Mouse (Mus musculus) cerebellum, adult 9-11 months (tissue): ENCODE data around the gene Patj.
"Not testable (repeated sequence)": the region's sequence is repeated elsewhere in the genome, so short reads cannot be mapped to it uniquely, and the experiment has no call there.

Experiments used
- DNase-seq: peaks from one replicate; pipeline ENCODE4 v3.0.0; 2022

Gene Patj

DNA sequence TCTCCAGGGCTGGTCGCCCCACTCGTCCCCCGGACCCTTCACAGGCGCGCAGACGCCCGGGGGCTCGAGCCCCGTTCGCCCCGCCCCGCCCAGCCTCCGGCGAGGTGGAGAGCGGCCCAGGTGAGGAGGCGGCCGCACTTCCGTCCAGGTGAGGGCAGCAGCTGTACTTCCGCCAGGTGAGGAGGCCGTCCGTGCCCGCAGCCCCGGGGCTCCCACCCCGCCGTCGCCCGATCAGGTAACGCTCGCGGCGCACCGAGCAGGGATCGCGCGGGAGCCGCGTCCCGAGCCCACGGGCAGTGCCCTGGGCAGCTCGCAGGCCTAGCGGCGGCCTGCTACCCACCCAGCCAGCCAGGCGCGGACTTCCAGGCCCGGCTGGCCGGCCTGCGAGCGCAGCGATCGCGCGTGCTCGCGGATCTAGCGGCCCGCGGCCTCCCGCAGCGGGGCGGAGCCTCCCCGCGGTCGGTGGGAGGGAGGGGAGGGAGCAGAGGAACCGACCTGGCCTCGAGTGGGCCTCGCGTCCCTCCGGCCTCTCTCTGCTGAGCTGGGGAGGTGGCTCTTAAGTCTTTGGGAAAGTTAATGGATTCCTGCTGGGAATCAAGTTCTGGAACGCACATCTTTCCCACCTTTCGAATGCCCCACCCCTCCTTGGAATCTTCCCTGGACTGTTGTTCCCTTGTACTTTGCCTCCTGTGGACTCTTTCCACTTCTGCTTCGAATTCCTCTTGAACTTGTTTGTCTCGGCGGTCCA is at the start of gene Patj:
Gene Patj, plus strand, starts transcription at position 96 of the 748 bp plus-strand sequence.
- peak; percentile 77 for DNase-seq

GRCm38 (mm10) chr4:98348580-98348979 is 47.0 kb upstream of the Patj start:
- DNase-seq = no peak

DNA sequence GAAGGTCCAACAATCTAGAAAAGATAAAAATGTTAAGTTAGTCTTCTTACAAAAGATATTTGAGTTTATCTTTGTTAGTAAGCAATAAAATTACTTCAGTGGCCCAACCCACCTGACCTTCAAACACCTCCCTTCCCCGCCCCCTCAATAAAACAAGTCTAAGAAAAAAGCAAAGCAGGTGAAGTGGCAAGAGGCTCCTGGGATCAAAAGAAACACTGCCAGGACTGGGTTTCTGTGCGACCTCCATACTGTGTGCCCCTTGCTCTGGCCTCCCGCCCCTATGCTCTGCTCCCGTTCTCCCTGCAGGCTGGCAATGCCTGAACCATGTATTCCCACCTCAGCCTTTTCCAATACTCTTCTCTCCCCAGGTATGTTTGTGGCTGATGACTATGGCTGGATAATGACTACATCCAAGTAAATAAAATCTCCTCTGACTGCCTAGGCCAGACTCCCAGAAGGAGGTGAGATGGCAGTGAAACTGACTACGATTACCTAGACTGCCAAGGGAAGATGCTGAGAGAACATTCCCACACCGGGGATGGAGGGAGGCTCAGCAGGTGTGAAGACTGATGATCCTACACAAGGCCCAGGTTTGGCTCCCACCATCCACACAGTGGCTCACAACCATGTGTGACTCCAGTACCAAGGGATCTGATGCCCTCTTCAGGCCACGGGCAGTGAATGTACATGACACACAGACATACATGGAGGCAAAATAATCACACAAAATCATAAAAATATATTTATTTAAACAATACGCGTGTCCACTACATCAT is 37.4 kb upstream of the Patj start:
- no peak for DNase-seq

GRCm38 (mm10) chr4:98375401-98375800 is 20.2 kb upstream of the Patj start:
- no peak for DNase-seq

DNA sequence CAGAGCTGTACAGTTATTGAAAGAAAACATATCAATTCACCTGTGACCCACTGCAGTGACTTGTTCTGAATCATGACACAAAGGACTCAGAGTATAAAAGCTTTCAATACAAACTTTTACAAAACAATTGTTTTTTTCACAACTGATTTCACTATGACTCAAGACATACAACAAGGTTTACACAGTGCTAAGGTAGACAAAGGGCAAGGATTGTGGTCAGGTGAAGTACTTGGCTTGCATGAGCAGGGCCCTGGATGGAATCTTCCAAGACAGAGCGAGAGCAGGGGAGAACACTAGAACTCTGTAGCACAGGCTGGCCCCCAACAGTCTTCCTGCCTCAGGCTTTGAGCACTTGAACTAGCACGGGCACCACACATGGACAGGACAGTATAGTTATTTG is 18.6 kb upstream of the Patj start:
- DNase-seq = no peak

DNA sequence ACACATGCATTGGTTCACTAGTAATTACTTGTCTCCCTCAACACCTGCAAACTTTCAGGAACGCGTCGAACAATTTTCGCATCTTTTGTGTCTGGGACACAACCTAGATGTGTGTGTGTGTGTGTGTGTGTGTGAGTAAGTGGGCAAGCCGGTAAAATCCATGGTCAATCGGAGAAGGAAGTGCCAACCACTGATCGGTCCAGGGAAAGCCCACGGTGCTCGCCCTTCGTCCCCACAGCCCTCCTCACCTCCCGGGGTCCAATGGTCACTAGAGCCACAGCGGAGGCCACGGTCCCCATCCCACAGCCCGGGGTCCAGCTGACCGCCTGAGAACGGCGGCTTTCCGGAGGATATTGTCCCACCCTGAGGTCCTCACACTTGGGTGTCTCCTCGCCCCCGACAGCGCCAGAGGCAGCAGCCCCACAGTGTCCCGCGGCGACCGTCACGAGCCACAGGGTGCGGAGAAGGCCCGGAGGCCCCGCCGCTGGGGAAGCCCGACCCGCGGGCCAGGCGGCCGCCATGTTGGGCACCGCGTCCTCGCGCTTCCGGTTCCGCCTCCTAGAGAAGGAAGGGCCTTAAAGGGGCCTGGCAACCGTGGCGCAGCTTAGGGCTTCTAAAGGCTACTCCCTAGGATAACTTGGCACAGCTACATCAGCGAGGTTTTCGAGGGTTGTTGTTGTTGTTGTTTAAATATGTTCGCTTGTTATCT is 12.7 kb upstream of the Patj start, which contains the start of gene Tm2d1:
Gene Tm2d1, minus strand, starts transcription at position 591 of the 709 bp plus-strand sequence.
- peak; percentile 84 for DNase-seq

DNA sequence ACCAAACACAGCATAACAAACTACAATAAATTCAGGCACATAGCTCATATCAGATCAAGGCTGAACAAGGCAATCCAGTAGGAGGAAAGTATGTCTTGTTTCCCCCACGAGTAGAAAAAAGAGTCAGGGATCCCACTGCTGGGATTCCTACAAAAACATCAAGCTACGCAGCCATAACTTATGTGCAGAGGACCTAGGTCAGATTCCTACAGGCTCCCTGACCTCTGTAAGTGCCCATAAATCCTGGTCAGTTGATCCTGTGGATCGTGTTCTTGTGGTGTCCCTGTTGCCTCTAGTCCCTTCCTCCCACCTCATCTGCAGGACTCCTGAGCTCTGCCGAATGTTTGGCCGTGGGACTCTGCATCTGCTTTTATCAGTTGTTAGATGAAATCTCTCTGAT is 10.5 kb upstream of the Patj start:
- no peak for DNase-seq

DNA sequence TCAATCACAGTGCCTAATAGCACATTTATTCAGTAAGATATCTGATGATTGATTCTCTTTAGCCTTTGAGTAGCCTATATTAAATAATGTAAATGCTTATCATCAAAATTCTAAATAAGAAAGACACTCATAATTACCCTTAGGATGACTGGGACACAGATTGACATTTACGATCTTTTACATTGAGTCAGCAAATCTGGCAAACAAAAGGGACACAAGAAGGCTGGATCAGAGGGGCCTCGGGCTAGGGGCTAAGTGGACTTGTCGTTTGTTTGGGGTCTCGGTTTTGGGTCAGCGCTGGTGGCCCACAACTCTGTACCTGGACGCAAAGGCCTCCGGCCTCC is 267 bp upstream of the Patj start:
- DNase-seq = no peak

GRCm38 (mm10) chr4:98400926-98401583 is 5.5 kb downstream of the Patj start:
- DNase-seq = no peak

DNA sequence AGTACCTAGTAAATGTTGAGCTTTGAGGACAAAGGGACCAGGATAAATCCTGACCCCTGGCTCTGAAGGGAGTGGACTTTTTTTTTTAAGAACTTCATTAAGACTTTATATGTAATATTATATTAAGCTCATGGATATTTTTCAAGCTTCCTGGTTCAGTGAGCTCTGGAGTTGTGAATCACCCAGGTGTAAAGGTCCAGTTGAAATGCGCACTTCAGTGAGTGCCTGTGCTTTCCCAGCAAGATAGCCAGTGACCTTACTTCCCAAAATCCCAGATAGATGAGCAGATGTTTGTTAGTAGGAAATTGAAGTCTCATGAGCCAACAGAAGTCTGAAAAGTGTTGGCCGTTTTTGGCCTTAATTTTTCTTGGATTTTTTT is 6.0 kb downstream of the Patj start:
- DNase-seq = no peak

- DNase-seq = no peak
These were observed 7.9 kb downstream of the Patj start for GRCm38 (mm10) chr4:98403492-98403891.

DNA sequence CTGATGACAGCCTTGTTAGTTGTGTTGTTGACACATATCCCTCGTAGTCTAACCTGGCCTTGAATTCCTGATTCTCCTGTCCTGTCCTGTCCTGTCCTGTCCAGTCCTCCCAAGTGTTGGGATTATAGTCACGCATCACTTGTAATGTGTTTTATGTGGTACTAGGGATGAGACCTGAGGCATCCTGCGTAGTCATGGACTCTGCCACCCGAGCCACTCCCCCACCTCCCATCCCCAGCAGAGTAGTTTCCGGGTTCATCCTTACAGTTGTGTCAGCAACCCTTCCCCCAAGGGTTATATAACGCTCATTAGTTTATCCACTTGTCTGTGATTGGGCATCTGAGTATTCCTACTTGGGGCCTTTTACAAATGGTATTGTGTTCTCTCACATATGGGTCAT is 8.8 kb downstream of the Patj start:
- no peak for DNase-seq

GRCm38 (mm10) chr4:98408455-98408854 is 12.9 kb downstream of the Patj start:
- DNase-seq = no peak

GRCm38 (mm10) chr4:98415150-98415549 is 19.6 kb downstream of the Patj start:
- DNase-seq = not testable (repeated sequence)

- DNase-seq = no peak
These were observed 32.8 kb downstream of the Patj start for GRCm38 (mm10) chr4:98428371-98428770.

DNA sequence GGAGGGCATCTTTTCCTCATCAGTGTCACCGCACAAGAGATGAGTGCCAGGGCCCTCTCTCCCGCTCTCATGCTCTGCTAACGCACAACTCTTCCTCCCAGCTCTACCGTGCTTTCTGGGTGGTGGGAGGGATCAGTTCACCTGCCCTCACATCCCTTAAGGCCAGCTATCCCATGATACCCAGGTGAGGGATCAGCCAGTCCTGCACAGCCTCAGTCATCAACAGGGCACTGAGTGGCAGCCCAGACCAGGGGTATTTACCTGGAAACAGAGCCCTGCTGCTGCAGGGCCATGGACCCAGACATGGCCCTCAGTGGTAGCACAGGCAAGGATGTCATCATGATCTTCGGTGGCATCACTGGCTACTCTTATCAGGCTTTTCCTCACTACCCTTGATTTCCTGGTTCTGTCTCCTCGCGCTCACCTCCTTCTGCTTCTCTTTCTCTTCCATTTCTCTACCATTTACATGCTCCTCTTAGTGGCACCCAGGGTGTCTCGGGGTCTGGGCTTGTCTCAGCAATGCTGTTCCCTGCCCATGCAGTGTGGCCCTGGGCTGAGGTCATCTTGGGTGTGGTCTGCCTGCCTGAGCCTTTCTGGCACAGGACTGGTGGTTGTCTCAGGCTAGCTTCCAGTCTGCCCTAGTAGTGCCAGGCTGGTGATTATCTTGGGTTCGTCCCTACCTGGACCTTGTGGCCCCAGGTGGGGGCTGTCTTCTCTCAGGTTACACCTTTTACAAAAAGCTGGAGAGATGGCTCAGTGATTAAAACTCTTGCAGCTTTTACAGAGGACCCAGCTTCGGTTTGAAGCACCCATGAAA is 40.3 kb downstream of the Patj start:
- DNase-seq = no peak

DNA sequence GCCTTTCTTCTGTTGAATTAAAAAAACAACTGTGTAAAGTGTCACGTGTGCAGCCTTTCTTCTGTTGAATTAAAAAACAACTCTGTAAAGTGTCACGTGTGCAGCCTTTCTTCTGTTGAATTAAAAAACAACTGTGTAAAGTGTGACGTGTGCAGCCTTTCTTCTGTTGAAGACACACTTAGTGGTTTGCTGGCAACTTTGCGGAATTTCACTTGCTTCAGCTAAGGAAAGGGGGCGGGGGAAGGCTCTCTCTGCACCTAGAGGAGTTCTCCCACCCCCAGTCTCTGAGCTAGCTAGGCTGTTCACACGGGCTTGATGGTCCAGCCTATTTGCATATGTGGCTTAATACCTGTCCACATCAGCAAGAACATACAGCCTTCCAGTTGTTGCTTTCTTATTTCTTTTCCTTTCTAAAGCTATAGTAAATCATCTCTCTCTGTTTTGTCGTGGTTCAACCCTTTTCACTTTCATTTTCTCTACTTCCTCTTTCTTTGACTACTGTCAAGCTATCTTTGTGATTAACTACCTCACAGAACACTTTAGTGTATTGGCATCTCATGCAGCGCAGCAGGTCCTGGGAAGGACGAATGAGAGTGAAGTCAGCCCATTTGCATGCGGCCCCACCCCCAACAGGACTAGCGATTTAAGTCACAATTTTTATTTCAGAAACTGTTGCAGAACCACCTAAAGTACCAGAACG is 41.2 kb downstream of the Patj start:
- DNase-seq = no peak

DNA sequence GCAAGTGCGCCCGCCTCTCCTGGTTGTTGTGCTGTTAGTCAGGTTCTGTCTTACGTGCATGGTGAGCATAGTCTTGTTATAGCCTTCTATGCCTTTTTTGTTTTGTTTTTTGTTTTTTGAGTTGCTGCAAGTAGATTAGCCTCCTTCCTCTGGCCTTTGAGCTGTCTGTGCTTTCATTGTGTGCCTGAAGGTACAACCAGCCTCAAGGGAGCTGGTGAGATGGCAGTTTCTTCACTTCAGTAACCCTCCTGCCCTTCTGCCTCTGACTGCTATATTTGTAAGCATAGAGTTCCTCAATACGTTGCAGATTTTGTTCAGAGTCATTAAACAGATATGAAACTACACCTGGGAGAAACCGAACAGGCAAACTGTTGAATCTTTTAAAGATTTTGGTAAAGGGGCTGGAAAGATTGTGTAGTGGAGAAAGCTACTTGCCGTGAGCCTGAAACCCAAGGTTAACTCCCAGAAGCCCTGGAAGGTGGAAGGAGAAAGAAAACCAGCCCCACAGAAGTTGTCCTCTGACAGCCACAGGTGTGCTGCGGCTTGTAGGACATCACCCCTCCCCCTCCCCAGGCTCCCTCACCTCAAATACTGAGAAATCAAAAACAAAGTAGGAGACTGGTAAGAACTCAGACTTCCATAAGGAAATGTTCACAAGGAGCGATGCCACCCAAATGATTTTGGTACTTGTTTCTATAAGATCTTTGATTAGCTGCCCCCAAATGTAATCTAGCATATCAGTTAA is 43.8 kb downstream of the Patj start:
- DNase-seq = no peak

- no peak for DNase-seq
These were observed 45.7 kb downstream of the Patj start for GRCm38 (mm10) chr4:98441248-98441647.

- DNase-seq = no peak
These were observed 49.0 kb downstream of the Patj start for GRCm38 (mm10) chr4:98444437-98445139.
